Mouse (Mus musculus) kidney, adult 2 months (tissue): ENCODE results near the gene Mcm3ap. TPM values are rescaled to one million over a fixed set of nuclear protein-coding genes. Genes with fewer than 3 reads are reported as not detected.

Experiments used
- DNase-seq: peaks from one replicate; pipeline ENCODE4 v3.0.0; 2021
- H3K27ac ChIP-seq: fragments of 200-500 bp; 2 replicates; pipeline ENCODE4 v1.5.1; 2012; ENCODE audit warnings: low read depth, low read length, control low read depth, inconsistent platforms; ENCODE audit not compliant: insufficient read depth
- H3K27me3 ChIP-seq: fragments of 200-500 bp; replicated peaks from 2 replicates; pipeline ENCODE4 v1.6.1; 2012; ENCODE audit warnings: mild to moderate bottlenecking, moderate library complexity, low read length, inconsistent platforms; ENCODE audit not compliant: control insufficient read depth, insufficient read depth
- H3K36me3 ChIP-seq: fragments of 200-500 bp; 2 replicates; pipeline ENCODE4 v1.6.1; 2012; ENCODE audit warnings: mild to moderate bottlenecking, moderate library complexity, low read length, inconsistent platforms; ENCODE audit not compliant: control insufficient read depth, insufficient read depth
- H3K4me1 ChIP-seq: fragments of 200-500 bp; 2 replicates; pipeline ENCODE4 v1.6.1; 2011; ENCODE audit warnings: low read length; ENCODE audit not compliant: control insufficient read depth, insufficient read depth
- H3K4me3 ChIP-seq: fragments of 200-500 bp; 2 replicates; pipeline ENCODE4 v1.5.1; 2011; ENCODE audit warnings: mild to moderate bottlenecking, low read depth, low read length, control low read depth; ENCODE audit not compliant: insufficient read depth
- CTCF ChIP-seq: fragments of 200-500 bp; conservative IDR thresholded peaks from 2 replicates; pipeline ENCODE4 v1.5.1; 2011; ENCODE audit warnings: low read depth, mild to moderate bottlenecking, control low read depth, low read length, moderate library complexity, mixed read lengths; ENCODE audit not compliant: insufficient read depth, insufficient read length
- POLR2A ChIP-seq: fragments of 200-500 bp; IDR thresholded peaks from one replicate; pipeline ENCODE4 v1.6.1; 2011; ENCODE audit warnings: low read depth, low read length, control low read depth
- WGBS: fragments of 180-500 bp; shearing (Covaris S2); methylation state at CpG from one replicate; pipeline ENCODE4 v1.1.7; 2018; 5-methylcytosine and 5-hydroxymethylcytosine counted together
- polyA plus RNA-seq: library from polyadenylated mRNA; depleted of rRNA; stranded (reverse); fragments of >200 nt; gene quantifications from 2 replicates; pipeline ENCODE4 v1.2.3, GENCODE M21; 2012

Gene Mcm3ap
- polyA plus RNA-seq, 1 experiment = 18.3 TPM

- no peaks in the 10 kb centered on the region; the same call in 1 of the 2 replicates for H3K4me1 ChIP-seq
- WGBS = under 1% methylated on average over 37 of the region's 37 CpGs
- TF ChIP-seq POLR2A (no peak), CTCF (0 out of 2 replicates have a peak, but pooled peaks have one; percentile 11)
- no peaks in the 10 kb centered on the region for H3K27me3 ChIP-seq
- H3K4me3 ChIP-seq = peak within 1 kb of the TSS; percentile 93
- DNase-seq = peak; percentile 98
- no peaks in the 10 kb centered on the region for H3K36me3 ChIP-seq
- H3K27ac ChIP-seq = 0 out of 2 replicates have a peak within 1 kb of the TSS, but pooled peaks have one; percentile 4
These were observed 62.6 kb downstream of the Mcm3ap start, which contains the start of gene Lss for GRCm38 (mm10) chr10:76531375-76531774. Lss (plus strand) TSS chr10:76531588.

DNA sequence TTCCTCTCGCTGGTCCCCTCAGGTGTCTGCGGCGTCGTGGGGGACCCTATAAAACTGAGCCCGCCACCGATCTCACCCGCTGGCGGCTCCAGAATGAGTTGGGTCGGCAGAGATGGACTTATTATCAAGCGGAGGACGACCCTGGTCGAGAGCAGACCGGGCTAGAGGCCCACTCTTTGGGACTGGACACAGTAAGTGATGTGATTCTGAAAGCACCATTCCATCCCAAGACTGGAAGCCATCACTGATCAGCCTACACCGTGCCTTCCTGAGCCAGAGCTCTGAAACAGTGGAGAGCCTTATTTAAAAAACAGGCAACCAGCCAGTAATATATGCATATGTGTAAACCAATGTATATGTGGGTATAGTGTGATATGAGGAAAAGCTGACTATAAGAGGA lies 63.1 kb downstream of the Mcm3ap start:
- WGBS = 3% methylated on average over 14 of the region's 14 CpGs
- no peaks in the 10 kb centered on the region for H3K27me3 ChIP-seq
- 0 out of 2 replicates have a peak overlapping the region, but pooled peaks have one; percentile 4 for H3K27ac ChIP-seq

DNA sequence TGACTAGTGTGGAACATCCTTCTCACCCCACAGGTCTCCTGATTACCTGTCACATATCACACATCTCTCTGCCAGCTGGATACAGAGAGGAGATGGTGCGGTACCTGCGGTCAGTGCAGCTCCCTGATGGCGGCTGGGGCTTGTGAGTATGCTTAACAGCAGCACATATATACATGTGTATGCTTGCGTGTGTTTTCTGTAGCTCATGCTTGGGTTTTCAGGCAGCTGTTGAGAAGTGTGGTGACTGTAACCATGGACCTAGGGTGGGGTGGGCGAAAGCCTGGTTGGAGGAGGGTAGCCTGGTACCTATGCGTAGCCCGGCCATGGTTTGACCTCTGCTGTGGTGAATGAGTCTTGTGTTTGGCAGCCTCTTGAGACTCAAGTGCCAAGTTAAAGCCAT lies 66.8 kb downstream of the Mcm3ap start:
- Histone ChIP-seq H3K36me3 (no peaks in the 10 kb centered on the region; the same call in 1 of the 2 replicates), H3K27ac (no peak overlapping the region), H3K4me3 (no peak overlapping the region), H3K27me3 (no peaks in the 10 kb centered on the region), H3K4me1 (no peaks in the 10 kb centered on the region; the same call in 1 of the 2 replicates)
- TF ChIP-seq CTCF = no peak
- no peak for TF ChIP-seq POLR2A
- 93% methylated on average over 7 of the region's 7 CpGs for WGBS
- no peak for DNase-seq

More for the DNA sequence above, 63.1 kb downstream of the Mcm3ap start:
- peak overlapping the region; percentile 93 for H3K4me3 ChIP-seq
- TF ChIP-seq POLR2A (no peak), CTCF (no peak)
- H3K4me1 ChIP-seq = no peaks in the 10 kb centered on the region; the same call in 1 of the 2 replicates
- no peak for DNase-seq
- H3K36me3 ChIP-seq = no peaks in the 10 kb centered on the region

DNA sequence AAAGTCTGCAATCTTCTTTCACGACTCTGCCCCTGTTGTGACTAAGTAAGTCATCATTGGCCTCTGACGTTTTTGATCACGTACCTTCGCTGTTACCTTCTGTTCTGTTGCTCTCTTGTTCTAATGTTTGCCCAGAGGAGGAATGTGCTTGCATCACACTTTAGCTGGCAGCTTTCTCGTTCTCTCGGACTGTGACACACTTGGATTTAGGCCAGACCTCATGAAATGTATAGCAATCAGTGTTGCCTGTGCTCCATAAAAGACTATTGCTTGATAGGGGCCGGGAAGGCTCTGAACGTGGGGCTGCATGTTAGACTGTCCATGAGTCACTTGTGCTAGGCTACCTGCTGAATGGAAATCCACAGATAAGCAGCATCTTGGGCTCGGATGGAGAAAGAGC lies 68.9 kb downstream of the Mcm3ap start:
- H3K27me3 ChIP-seq = no peaks in the 10 kb centered on the region
- no peak overlapping the region for H3K4me3 ChIP-seq
- no peaks in the 10 kb centered on the region; the same call in 1 of the 2 replicates for H3K36me3 ChIP-seq
- no peaks in the 10 kb centered on the region for H3K4me1 ChIP-seq
- H3K27ac ChIP-seq = no peak overlapping the region
- WGBS = 75% methylated on average over 9 of the region's 9 CpGs
- DNase-seq = no peak
- TF ChIP-seq CTCF (no peak), POLR2A (no peak)

DNA sequence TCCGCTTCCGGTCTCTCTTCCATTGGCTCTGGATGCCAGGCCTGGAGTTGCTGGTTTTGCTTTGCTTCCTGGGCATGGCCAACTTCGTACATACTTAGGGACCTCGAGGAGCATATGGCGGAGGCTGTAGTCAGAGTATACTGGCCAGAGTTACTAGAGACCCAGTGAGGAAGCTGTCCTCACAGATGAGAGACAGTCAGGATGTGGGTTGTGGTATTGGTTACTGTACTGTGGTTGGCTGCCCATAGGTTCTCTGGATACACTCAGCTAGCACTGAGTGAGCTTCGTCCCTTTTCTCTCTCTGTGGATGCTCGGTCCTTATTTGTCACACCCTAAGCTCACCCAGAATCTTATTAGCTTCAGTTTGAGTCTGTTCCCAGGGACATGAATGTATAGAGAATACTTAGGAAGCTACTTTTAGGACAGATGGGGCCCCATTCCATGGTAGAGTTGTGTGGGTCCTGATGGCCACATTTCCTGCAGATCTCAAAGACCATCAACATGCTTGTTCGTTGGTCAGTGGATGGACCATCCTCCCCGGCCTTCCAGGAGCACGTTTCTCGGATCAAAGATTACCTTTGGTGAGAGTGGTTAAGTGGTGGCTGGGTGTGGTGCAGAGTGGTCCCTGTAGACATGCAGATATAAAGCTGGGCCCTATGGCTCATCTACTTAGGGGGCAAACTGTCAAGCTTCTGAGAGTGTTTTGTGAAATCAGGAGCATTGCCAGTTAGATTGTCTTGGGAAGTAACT lies 72.8 kb downstream of the Mcm3ap start:
- no peaks in the 10 kb centered on the region; the same call in 1 of the 2 replicates for H3K36me3 ChIP-seq
- TF ChIP-seq CTCF = no peak
- no peak for TF ChIP-seq POLR2A
- no peaks in the 10 kb centered on the region for H3K27me3 ChIP-seq
- H3K4me1 ChIP-seq = no peaks in the 10 kb centered on the region
- 94% methylated on average over 11 of the region's 11 CpGs for WGBS
- no peak for DNase-seq
- no peak overlapping the region for H3K27ac ChIP-seq
- H3K4me3 ChIP-seq = no peak overlapping the region

- H3K4me3 ChIP-seq = no peak overlapping the region
- WGBS = 89% methylated on average over 10 of the region's 10 CpGs
- no peaks in the 10 kb centered on the region for H3K27me3 ChIP-seq
- no peak overlapping the region for H3K27ac ChIP-seq
- no peaks in the 10 kb centered on the region; the same call in 1 of the 2 replicates for H3K36me3 ChIP-seq
- no peaks in the 10 kb centered on the region for H3K4me1 ChIP-seq
- no peak for DNase-seq
- no peak for TF ChIP-seq POLR2A
- TF ChIP-seq CTCF = no peak
These were observed 74.1 kb downstream of the Mcm3ap start for GRCm38 (mm10) chr10:76542636-76543375.

DNA sequence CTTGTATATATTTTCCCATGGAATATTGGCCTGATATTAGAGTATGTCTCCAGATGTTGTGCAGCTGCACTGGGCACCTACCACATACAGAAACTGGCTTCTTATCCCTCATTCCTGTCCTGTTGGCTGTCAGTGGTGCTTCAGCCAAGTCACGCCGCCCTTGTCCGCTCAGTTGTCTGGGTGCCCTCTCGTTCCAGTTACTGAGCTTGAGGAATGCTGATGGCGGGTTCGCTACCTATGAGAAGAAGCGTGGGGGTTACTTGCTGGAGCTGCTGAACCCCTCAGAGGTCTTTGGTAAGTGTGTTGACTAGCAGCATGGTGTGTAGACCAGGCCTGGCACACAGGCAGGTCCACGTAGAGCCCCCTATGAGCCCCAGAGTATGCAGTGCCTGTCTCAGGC lies 77.8 kb downstream of the Mcm3ap start:
- no peaks in the 10 kb centered on the region for H3K4me1 ChIP-seq
- DNase-seq = peak; percentile 42
- 35% methylated on average over 8 of the region's 8 CpGs for WGBS
- no peak overlapping the region for H3K4me3 ChIP-seq
- TF ChIP-seq CTCF = no peak
- no peak for TF ChIP-seq POLR2A
- H3K27me3 ChIP-seq = no peaks in the 10 kb centered on the region
- no peak overlapping the region for H3K27ac ChIP-seq
- H3K36me3 ChIP-seq = no peaks in the 10 kb centered on the region
